Mouse (Mus musculus) lung, adult 2 months (tissue): ENCODE measurements around the gene Zyg11a.

Source experiments
- CTCF ChIP-seq: fragments of 200-500 bp; IDR thresholded peaks from 2 replicates; pipeline ENCODE4 v1.5.1; 2011; ENCODE audit warnings: mild to moderate bottlenecking, low read length, control low read depth; ENCODE audit not compliant: insufficient read depth
- POLR2A ChIP-seq: fragments of 200-500 bp; IDR thresholded peaks from 2 replicates; pipeline ENCODE4 v1.6.1; 2011; ENCODE audit warnings: low read depth, mild to moderate bottlenecking, control low read depth, low read length, borderline replicate concordance; ENCODE audit errors: extremely low read depth

DNA sequence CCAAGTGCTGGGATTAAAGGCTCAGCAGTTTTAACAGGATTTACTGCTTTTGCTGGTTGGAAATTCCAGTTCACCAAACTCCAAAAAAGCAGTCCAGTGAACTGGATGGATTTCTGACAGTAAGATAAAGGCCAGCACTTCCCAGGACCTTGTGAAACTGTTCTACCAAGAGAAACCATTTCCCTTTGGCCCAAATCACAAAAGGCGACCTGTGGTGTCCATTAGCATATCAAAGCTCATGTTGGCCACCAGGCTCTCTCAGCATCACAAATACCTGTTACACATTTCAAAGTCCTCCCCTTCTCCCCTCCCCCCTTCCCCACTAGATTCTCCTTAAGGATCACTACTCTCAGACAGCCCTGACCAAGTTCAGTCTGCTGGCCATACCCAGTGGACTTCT, 35.6 kb downstream of the Zyg11a start:
- no peak for TF ChIP-seq CTCF
- no peak for TF ChIP-seq POLR2A
